Mouse (Mus musculus) ZHBTc4 (cell line): ENCODE results near the gene Noc3l.
A peak's percentile ranks its signal among the peaks of the same experiment; 100 is the strongest.

Experiments
- DNase-seq: peaks from one replicate; pipeline ENCODE4 v3.0.0-alpha.2; 2011; ENCODE audit warnings: low read depth, low spot score

The Noc3l gene

GRCm38 (mm10) chr19:38818766-38819426 is at the start of gene Noc3l:
Gene Noc3l, minus strand, starts transcription at chr19:38819237.
- peak; percentile 98 for DNase-seq

- no peak for DNase-seq
Observed at GRCm38 (mm10) chr19:38862523-38862922, 43.5 kb upstream of the Noc3l start.

GRCm38 (mm10) chr19:38858224-38858623 is 39.2 kb upstream of the Noc3l start:
- DNase-seq: peak; percentile 39

- no peak for DNase-seq
Observed at GRCm38 (mm10) chr19:38846373-38846772, 27.3 kb upstream of the Noc3l start.

GRCm38 (mm10) chr19:38844817-38845216 is 25.8 kb upstream of the Noc3l start:
- DNase-seq: no peak

GRCm38 (mm10) chr19:38837171-38837641 is 18.2 kb upstream of the Noc3l start:
- peak; percentile 86 for DNase-seq

- DNase-seq: peak; percentile 94
Observed at GRCm38 (mm10) chr19:38836438-38837170, 17.6 kb upstream of the Noc3l start, which contains the start of gene Tbc1d12. Gene Tbc1d12, plus strand, starts transcription at chr19:38836579.

GRCm38 (mm10) chr19:38836084-38836437 is 17.0 kb upstream of the Noc3l start:
- DNase-seq: no peak

GRCm38 (mm10) chr19:38833224-38833623 is 14.2 kb upstream of the Noc3l start:
- no peak for DNase-seq

- no peak for DNase-seq
Observed at GRCm38 (mm10) chr19:38820186-38820804, 1.3 kb upstream of the Noc3l start.

GRCm38 (mm10) chr19:38819427-38819802 is 378 bp upstream of the Noc3l start:
- no peak for DNase-seq

- no peak for DNase-seq
Observed at GRCm38 (mm10) chr19:38818191-38818590, 846 bp downstream of the Noc3l start.

- no peak for DNase-seq
Observed at GRCm38 (mm10) chr19:38798801-38799200, 20.2 kb downstream of the Noc3l start.

GRCm38 (mm10) chr19:38798291-38798690 is 20.7 kb downstream of the Noc3l start:
- DNase-seq: no peak

- no peak for DNase-seq
Observed at GRCm38 (mm10) chr19:38796546-38796945, 22.5 kb downstream of the Noc3l start.

- no peak for DNase-seq
Observed at GRCm38 (mm10) chr19:38793563-38794045, 25.4 kb downstream of the Noc3l start.

- DNase-seq: no peak
Observed at GRCm38 (mm10) chr19:38787756-38788155, 31.3 kb downstream of the Noc3l start.

GRCm38 (mm10) chr19:38783542-38783941 is 35.5 kb downstream of the Noc3l start:
- no peak for DNase-seq

- DNase-seq: no peak
Observed at GRCm38 (mm10) chr19:38778805-38779204, 40.2 kb downstream of the Noc3l start.

GRCm38 (mm10) chr19:38775548-38775947 is 43.5 kb downstream of the Noc3l start:
- DNase-seq: peak; percentile 69

- no peak for DNase-seq
Observed at GRCm38 (mm10) chr19:38766306-38766705, 52.7 kb downstream of the Noc3l start.

- DNase-seq: no peak
Observed at GRCm38 (mm10) chr19:38760441-38760840, 58.6 kb downstream of the Noc3l start.
